Mouse (Mus musculus): ENCODE results near the gene Gns. TPM values are rescaled to one million over a fixed set of nuclear protein-coding genes. Genes with fewer than 3 reads are reported as not detected.

Gns gene
- polyA plus RNA-seq, 1 experiment: 128 TPM

- WGBS: 66% methylated on average over 9 of the region's 9 CpGs
- DNase-seq: no peak
- H3K4me1 ChIP-seq (ENCODE audit: control insufficient read depth, insufficient read depth, low read length): peaks cover 6% of the 10 kb centered on the region
- H3K4me3 ChIP-seq (ENCODE audit: insufficient read depth, low read depth, low read length): no peak overlapping the region
- TF ChIP-seq CTCF (conservative IDR thresholded peaks at IDR 0.05; ENCODE audit: insufficient read depth, insufficient read length, low read depth, low read length) (no peak), POLR2A (IDR thresholded peaks at IDR 0.05; ENCODE audit: low read depth, low read length) (no peak)
- H3K27me3 ChIP-seq (replicated peaks; ENCODE audit: control insufficient read depth, insufficient read depth, low read length): no peaks in the 10 kb centered on the region
- peak overlapping the region; percentile 18; the same call in 1 of the 2 replicates for H3K27ac ChIP-seq (ENCODE audit: insufficient read depth, low read depth, low read length)
- no peaks in the 10 kb centered on the region for H3K36me3 ChIP-seq (ENCODE audit: control insufficient read depth, insufficient read depth, low read length)
These were observed 78.9 kb downstream of the Gns start for GRCm38 (mm10) chr10:121443791-121444190.

- WGBS: 85% methylated on average over 7 of the region's 7 CpGs
- peak overlapping the region; percentile 18; the same call in 1 of the 2 replicates for H3K27ac ChIP-seq (ENCODE audit: insufficient read depth, low read depth, low read length)
- no peak for TF ChIP-seq CTCF (conservative IDR thresholded peaks at IDR 0.05; ENCODE audit: insufficient read depth, insufficient read length, low read depth, low read length)
- no peaks in the 10 kb centered on the region for H3K27me3 ChIP-seq (replicated peaks; ENCODE audit: control insufficient read depth, insufficient read depth, low read length)
- peak; percentile 58 for DNase-seq
- H3K4me3 ChIP-seq (ENCODE audit: insufficient read depth, low read depth, low read length): no peak overlapping the region
- peaks cover 5% of the 10 kb centered on the region for H3K4me1 ChIP-seq (ENCODE audit: control insufficient read depth, insufficient read depth, low read length)
- H3K36me3 ChIP-seq (ENCODE audit: control insufficient read depth, insufficient read depth, low read length): no peaks in the 10 kb centered on the region
These were observed 79.3 kb downstream of the Gns start for GRCm38 (mm10) chr10:121444198-121444597.

GRCm38 (mm10) chr10:121445808-121446207 is 80.9 kb downstream of the Gns start:
- Histone ChIP-seq H3K4me3 (ENCODE audit: insufficient read depth, low read depth, low read length) (no peak overlapping the region), H3K27ac (ENCODE audit: insufficient read depth, low read depth, low read length) (no peak overlapping the region; the same call in 1 of the 2 replicates), H3K36me3 (ENCODE audit: control insufficient read depth, insufficient read depth, low read length) (no peaks in the 10 kb centered on the region), H3K27me3 (replicated peaks; ENCODE audit: control insufficient read depth, insufficient read depth, low read length) (no peaks in the 10 kb centered on the region), H3K4me1 (ENCODE audit: control insufficient read depth, insufficient read depth, low read length) (peaks cover 13% of the 10 kb centered on the region)
- DNase-seq: peak; percentile 42
- WGBS: 80% methylated on average over 8 of the region's 8 CpGs
- no peak for TF ChIP-seq CTCF (conservative IDR thresholded peaks at IDR 0.05; ENCODE audit: insufficient read depth, insufficient read length, low read depth, low read length)

Other genes starting within 250 kb of the Gns start
- gene Tbc1d30, start 13.8 kb upstream of the Gns start, polyA plus RNA-seq (2012; rRNA removed): 1.0 and 1.2 TPM in 2 replicates
- 31.1 and 35.3 TPM in 2 replicates for gene Rassf3, start 111.3 kb downstream of the Gns start, polyA plus RNA-seq (2012; rRNA removed)
- gene Tbk1, start 221.7 kb downstream of the Gns start, polyA plus RNA-seq (2012; rRNA removed): 7.6 and 14.8 TPM in 2 replicates